Mouse (Mus musculus) olfactory bulb, adult 2 months (tissue): ENCODE data around the gene Sppl3.

Experiments used
- CTCF ChIP-seq: fragments of 200-500 bp; IDR thresholded peaks from 2 replicates; pipeline ENCODE4 v1.5.1; 2012; ENCODE audit warnings: low read depth, mild to moderate bottlenecking, low read length, moderate library complexity; ENCODE audit not compliant: insufficient read depth
- POLR2A ChIP-seq: fragments of 200-500 bp; IDR thresholded peaks from 2 replicates; pipeline ENCODE4 v1.6.1; 2012; ENCODE audit warnings: mild to moderate bottlenecking, low read depth, low read length, moderate library complexity; ENCODE audit not compliant: insufficient read depth

DNA sequence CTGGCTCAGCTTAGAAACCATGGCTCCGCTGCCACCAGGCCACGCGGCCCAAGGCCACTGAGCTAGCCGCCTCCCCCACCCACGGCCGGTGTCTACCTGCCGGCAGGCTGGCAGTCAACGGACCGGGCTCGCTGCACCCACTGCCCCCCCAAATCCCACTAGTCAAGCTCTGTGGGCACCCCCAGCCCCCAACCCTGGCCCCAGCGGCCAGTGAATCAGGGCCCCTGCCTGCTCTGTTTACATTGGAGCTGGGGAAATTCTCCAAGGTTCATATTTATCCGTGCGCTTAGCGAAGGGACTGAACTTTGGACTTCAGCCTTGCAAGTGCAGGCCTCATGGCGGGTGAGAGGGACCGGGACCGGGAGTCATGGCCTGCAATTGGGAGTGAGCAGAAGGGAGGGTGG, 40.1 kb upstream of the Sppl3 start, which contains the start of gene Hnf1a:
- TF ChIP-seq CTCF (no peak), POLR2A (no peak)
